Mouse (Mus musculus) kidney, postnatal 10 days (tissue): Measurements from ENCODE around the gene Ankk1.

Experiments
- DNase-seq: peaks from one replicate; pipeline ENCODE4 v3.0.0; 2021; ENCODE audit warnings: mixed read lengths

The Ankk1 gene

DNA sequence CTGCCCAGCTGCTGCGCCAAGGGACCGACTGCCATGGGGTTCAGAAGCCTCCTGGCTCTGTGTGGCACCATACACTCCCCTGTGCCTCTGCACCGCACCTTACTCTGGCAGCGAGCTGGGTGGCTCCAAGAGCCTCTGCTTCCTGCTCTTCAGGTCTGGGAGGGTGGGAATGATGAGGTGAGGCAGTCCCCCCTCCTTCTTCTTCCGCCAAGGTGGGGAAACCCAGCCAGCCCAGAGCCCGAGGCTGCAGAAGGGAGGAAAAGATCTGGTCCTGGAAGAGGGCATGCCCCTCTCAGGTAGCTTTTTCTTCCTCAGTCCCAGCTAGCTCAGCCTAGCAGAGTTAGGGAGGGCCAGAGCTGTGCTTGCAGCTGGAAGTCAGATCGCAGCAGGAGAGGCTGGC is at the start of gene Ankk1:
Gene Ankk1, minus strand, starts transcription at position 101 of the 400 bp plus-strand sequence.
- DNase-seq, result no peak

DNA sequence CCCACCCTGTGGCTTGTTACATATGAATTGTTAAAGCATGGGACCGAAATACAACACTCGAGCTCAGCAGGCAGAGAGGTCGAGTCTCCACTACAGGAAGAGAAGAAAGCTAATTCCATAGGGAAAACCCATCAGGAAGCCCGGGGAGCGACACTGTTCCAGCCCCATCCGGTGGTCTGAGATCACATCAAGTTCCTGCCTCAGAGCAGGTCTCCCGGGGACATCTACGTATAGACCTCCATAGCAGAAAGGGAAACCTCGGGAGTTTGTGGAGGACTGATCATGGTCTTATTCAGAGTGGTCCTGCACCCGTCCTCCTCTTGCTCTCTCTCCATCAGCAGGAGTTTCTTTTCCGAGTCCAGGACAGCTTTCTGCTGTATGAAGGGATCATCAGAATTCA is 45.3 kb upstream of the Ankk1 start:
- DNase-seq, result no peak

DNA sequence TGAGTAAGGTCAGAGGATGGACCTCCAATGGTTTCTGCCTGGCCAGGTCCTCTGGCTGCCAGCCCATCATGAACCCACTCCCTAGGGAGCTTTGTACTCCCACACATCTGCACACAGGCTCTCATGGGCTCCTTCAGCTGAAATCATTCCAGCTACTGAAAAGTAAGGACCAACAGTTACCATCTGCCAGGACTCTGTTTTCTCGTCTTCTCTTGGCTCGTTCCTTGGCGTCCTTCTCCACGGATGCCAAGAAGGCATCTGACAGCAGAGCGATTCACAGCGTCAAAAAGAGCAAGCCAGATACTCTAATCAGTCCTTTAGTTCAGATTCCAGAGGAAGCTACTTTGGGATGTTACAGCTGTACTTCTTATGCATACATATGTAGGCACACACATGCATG is 44.1 kb upstream of the Ankk1 start:
- DNase-seq, result no peak

DNA sequence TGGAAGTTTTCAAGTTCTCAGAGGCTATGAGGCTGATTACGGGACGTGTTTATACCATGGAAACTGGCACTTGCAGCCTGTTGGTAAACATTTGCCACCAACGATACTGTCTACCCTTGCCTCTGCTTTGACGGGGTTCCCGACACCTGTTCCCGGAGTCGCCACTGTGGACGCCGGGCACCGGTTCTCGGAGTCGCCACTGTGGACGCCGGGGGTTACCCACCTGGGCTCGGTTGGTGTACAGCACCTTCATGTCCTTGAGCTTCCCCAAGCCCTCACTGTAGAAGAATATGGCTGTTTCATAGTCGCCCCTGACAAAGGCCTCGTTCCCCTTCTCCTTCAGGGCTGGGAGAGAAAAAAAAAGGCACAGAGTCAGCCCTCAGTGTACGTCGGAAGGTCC is 43.2 kb upstream of the Ankk1 start:
- no peak for DNase-seq

DNA sequence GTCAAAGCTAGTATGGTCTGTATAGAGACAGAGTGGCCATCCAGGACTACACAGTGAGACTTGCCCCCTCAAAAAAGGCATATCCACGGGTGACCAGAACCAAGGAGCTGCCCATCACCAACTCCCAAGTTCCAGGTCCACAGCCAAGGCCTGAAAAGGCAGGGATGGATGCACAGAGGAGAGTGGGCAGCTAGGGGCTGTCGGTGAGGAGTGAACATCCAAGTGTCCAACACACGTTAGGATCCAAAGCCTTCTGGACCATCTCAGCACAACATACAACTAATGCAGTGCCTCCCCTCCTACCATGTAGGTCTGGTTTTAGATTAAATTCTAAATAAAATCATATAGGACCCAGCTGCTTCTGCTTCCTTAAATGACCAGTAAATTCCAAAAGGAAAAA is 29.3 kb upstream of the Ankk1 start:
- DNase-seq, result no peak

DNA sequence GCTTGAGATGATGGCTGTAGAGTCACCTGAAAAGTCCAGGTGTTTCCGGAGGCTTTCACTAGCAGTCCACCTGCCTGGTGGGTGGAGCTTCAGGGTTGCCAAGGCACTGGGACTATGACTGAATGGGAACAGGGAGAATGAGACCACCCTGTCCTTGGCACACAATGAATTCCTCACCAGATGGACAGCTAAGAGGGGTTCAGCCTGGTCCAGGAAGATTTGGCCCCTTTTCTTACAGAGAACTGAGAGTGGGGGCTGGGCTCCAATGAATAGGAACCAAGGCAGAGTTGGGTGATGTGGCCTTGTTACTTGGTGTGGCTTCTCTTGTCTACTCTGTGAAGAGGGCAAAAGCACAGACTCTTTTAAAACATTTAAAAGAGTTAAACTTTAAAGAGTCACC is 25.6 kb upstream of the Ankk1 start:
- DNase-seq, result no peak

DNA sequence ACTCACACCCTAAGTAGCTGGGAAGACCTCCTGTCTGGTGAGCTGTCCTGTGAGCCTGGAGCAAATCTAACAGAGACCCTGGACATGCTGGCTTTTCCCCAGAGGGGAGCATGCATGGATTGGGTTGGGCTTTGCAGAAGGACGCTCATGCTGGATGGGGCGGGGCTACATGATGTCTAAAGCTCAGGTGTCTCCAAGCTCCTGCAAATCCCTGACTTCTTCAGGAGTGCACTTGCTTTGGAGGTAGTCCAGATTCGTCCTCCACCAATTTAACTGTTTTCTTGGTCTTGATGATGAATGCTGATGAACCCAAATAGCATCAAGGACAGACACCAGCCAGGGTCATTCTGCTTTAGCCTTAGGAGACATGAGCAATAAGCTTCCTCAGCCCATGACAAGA is 23.7 kb upstream of the Ankk1 start:
- no peak for DNase-seq

DNA sequence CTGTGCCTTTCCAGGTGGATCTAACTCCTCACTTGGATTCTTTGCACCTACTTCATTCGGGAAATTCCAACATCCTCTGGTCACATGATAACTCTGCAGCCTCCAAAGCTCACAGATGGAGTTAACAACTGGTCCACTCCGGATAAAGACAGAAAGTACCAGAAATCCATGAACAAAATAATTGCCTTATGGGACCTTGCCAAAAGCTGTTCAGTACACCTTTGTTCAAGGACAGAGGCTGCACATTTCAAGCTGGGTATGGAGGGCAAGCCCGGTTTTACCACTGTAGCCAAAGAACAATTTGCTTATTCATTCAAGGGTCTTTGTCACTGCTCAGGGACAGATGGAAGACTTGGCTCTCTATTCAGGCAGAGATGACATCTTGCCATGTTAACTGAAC is 15.8 kb upstream of the Ankk1 start:
- DNase-seq, result no peak

DNA sequence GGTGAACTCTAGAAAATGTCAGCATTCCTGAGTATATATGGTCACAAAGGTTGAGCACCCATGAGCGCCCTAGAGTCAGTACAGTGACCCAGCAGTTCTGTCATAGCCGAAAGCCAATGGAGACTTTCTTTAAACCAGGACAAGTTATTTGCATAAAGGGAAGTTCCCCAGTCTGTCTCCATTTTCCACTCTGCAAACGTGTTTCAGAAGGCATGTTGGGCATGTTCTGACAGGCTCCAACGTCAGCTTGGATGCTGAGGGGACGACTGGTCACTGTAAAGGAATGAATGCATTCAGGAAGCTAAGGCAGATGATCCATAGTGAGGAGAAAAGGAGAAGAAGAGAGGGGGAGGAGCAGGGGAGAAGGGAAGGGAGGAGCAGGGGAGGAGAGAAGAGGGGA is 657 bp upstream of the Ankk1 start:
- DNase-seq, result no peak

DNA sequence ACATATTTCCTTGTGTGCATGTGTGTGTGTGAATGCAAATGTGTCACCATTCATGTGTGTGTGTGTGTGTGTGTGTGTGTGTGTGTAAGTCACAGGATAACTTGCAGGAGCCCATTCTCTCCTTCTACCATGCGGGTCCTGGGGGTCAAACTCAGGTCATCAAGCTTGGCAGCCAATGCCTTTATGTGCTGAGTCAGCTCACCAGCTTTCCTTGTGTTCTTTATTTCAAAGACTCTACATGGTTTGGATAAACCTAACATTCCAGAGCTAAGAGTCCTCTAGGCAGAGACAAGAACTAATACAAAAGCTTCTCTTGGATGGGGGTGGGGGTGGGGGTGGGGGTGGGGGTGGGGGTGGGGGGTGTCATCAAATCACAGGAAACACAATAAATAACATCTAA is 1.2 kb downstream of the Ankk1 start:
- no peak for DNase-seq

DNA sequence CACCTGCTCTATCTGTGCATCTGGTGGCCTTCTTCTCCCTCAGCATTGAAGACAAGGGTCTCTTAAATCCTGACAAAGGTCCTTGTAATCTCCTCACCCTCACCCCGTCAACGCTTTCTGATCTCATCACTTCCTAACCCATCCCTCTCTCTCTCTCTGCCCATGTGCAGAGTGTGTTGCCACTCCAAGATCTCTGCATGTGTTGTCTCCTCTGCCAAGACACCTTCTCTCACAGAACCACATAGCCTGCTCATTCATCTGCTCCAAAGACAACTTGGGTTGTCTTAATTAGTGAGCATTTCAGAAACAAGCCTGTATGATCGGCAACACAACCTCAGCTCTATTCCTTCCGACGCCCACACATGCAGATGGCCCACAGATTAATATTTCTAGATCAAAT is 3.0 kb downstream of the Ankk1 start:
- DNase-seq, result no peak

DNA sequence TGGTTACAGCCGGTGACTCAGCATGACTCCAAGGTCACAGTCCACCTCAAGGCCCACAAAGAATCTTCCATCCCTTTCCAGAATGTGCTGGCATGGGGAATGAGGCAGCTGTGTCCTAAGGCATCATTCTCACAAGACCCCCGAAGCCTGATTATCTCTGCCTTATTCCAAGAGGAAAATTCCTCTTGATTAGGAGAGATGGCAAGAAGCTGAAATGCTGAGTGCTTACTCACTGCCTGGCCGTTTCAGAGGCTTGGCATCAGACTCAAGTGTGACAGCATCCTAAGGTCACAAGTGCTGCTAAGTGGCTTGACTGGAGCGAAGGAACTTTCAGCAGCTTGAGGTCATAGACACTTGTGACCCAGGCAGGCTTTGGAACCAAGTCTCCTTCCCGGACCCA is 16.2 kb downstream of the Ankk1 start:
- no peak for DNase-seq

DNA sequence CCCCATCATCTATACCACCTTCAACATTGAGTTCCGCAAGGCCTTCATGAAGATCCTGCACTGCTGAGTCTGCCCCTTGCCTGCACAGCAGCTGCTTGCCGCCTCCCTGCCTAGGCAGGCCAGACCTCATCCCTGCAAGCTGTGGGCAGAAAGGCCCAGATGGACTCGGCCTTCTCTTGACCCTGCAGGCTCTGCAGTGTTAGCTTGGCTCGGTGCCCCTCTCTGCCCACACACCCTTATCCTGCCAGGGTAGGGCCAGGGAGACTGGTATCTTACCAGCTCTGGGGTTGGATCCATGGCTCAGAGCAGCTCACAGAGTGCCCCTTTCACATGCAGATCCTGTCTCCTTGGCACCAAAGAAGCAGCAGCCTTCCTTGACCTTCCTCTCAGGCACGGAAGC is 19.8 kb downstream of the Ankk1 start:
- no peak for DNase-seq

DNA sequence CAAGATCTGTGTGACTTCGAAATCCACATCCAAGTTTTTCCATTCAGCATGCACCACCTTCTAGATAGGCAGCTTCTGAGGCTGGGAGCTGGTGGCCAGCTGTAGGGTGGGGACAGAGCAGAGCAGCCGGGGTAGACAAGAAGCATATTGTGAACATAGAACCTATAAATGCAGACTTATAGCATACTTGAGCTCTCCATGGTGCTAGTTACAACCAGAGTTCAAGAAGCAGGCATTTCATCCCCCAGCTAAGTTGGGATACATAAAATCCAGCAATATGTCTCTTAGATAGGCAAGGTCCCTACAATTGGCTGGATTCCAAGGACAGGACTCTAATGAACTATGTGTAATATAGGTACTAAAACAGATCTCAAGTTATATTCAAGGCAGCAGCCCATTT is 23.1 kb downstream of the Ankk1 start:
- DNase-seq, result no peak

DNA sequence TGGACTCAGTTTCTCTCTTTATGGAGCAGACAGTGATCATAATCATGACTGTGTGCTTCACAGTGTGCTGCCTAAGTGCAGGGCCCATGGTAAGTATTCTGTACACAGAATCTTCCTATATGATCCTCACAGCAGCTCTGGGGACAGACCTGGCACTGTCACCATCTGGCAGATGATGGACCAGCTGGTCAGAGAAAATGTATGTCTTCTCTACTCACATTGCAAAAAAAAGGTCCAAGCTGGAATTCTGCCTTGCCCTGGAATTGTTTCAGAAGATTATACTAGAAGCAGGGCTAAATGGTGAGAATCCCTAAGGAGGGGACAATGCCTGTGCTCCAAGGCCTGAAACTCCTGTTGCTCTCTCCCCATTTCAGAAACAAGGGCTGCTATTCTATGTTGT is 30.8 kb downstream of the Ankk1 start:
- no peak for DNase-seq

DNA sequence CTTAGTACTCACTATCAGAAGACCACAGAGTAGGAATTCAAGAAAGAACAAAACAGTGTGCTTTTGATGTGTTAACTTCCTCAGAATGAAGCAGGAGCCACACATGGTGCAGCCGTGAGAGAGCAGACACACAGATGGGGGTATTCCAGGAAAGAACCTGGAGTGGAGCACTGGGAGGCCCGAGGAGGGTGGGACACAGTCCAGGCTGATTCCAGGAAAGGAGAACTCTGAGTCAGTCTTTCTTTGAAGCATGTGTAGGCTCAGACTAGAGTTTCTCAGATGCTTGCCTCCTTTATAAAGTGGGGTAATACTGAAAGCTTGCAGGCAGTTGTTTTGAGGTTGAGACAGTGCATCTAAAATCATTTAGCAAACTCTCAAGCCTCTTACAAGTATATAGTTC is 34.6 kb downstream of the Ankk1 start:
- DNase-seq, result no peak

DNA sequence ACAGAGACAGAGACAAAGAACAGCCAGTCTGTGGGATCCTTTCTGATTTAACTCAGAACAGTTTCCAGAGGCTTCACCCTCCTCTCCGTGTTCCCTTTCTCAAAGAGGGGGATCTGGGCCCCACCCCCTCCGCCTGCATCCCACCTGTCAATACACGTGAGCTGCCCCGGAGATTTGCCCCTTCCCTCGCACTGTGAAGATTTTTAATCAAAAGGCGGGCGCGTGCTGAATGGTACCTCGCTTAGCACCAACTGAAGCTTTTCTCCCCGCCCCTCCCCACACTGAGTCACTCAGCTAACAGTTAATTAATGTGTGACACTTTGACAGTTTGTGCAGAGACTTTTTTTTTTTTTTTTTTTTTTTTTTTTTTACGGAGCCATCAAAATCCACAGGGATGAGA is 40.7 kb downstream of the Ankk1 start:
- DNase-seq, result peak; percentile 7

DNA sequence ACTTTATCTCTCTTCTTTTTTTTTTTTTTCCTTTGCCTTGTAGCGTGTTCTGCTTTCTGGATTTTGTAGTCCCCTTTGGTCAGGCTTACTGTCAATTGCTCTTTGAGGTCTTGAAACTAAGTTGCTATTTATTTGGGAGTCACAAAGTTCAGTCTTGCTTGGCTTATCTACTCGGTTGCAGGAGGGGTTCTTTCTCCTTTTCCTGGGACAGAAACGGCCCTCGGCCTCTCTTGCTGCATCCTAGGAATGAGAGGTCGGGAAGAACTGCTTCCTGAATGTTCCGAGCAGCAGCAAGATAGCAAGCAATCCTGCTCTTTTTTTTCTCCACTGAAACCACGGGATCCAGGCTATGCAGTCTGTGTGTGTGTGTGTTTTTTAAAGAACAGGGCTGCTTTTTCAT is 41.5 kb downstream of the Ankk1 start:
- DNase-seq, result no peak

DNA sequence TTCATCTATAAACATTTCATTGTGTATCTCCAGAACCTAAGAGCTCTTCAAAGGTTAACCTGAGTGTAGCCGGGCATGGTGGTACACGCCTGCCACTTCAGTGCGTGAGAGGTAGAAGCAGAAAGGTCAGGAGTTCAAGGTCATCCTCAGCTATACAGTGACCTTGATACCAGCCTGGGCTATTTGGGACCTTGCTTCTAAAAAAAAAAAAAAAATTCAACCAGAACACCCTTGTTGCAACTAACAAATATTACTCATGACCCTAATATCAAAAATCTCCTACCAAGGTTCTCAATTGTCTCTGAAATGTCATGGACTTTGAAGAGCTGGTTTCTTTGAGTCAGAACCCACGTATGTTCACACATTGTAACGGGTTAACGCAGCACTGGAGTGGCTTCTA is 42.0 kb downstream of the Ankk1 start:
- DNase-seq, result no peak

DNA sequence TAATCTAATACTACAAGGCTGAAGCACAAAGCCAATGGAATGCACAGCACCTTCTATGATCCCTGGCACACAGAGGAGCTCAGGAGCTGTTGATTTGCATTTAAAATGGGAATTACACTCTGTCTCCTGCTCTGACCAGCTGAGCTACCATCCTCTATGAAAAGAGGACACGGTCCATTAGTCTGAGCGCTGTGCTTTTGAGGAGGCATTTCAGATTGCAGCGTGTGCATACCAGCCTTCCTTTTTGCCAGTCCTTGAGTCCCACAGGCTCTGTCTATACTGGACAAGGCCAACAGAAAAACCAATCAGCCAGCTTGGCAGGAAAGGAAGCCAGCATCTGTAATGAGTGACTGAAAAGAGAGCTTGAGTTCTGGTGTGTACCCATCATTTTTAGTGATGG is 42.8 kb downstream of the Ankk1 start:
- DNase-seq, result no peak

DNA sequence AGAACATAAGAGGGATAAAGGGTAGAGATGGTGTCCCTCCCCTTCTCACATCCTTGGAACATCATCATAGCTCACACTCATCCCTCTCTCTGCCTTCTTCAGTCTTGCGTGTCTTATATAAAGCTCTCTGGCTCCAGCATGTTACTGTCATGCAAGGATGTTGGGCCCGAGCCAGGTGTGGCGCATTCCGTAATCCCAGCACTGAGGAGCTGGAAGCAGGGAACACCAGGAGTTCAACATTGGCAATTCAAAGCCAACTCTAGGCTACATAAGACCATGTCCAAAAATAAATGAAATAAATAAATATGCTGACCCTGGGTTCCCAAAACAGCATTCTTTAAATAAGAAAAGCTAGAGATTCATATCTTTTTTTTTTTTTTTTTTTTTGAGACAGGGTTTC is 46.9 kb downstream of the Ankk1 start:
- DNase-seq, result no peak

DNA sequence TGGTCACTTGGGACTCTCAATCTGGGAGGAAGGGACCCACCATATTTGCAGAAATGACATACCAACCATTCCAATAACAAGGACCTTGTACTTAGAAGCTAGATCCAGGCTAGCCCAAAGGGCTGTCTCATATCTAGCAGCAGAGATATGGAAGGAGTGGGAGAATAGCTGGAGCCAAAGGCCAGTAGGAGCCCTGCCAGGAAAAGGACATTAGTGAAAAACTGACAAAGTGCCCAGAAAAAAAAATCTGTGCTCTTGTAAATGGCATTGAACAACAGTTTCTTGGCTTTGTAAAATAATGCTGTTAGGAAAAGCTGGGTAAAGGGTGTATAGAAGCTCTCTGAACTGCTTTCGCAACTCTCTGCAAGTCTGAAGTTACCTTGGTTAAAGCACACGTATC is 52.9 kb downstream of the Ankk1 start:
- no peak for DNase-seq

DNA sequence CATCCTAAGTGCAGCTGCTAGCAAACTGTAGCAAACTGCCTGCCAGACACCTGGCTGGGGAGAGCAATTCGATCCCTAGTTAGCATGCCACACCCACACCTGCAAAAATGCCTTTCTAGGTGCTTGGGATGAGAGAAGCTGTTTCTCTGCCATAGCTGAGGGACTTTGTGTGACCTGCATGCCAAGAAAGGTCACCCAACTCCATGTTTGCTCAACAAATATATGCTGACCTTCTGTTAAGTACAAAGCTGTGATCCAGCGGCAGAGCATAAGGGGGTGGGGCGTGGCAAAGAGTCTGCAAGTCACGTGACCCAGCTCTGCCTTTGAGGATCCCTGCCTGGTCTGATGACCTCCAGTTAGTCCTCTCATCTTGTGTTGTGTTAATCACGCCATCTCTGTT is 61.1 kb downstream of the Ankk1 start:
- DNase-seq, result no peak
